Mouse (Mus musculus) T-helper 2 cell (primary cell): Measurements from ENCODE around the gene Gstm6.
"Not testable (repeated sequence)": the region's sequence is repeated elsewhere in the genome, so short reads cannot be mapped to it uniquely, and the experiment has no call there.

Experiments used
- in situ Hi-C: fragments of 300-600 bp; cut with MboI, MseI; formaldehyde crosslinking; loops from one replicate; pipeline ENCODE4 v1.15.1; 2025; ENCODE audit warnings: high pct_unique_total_duplicates

Gene Gstm6

DNA sequence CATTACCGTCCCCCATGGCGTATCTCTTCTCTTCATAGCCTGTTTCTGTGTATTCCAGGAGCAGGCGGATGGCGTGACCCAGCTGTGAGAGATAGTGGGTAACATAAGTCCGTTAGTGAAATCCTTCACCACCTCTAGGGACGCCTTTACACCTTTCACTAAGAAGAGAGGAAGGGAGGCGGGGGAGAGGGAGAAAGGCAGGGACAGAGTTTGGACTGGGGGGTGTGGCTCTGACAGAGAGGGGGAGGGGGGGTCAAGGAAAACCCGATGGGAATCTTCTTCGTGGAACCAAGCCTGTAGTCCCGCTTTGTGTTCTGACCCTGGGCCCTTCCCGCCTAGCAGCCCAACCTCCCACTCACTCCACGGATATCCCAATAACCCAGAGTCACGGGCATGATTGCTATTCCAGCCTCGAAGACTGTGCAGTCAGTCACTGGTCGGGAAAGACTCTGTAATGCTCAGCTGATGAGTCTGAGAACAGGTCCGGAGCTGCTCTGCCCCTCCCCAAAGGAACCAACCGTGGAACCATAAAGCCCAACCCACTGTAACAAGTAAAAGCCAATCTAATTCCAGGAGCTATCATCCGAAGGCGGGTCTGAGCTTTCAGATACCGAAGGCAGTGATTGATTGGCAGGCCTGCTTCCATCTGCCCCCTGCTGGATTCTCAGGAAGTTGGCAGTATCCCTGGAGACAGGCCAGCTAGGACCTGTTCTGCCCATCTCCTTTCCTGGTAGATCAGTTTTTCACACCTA, at the start of gene Gstm6:
Gene Gstm6 (minus strand): TSS at position 511 of the 752 bp plus-strand sequence.
- in situ Hi-C loops: no loop called here

DNA sequence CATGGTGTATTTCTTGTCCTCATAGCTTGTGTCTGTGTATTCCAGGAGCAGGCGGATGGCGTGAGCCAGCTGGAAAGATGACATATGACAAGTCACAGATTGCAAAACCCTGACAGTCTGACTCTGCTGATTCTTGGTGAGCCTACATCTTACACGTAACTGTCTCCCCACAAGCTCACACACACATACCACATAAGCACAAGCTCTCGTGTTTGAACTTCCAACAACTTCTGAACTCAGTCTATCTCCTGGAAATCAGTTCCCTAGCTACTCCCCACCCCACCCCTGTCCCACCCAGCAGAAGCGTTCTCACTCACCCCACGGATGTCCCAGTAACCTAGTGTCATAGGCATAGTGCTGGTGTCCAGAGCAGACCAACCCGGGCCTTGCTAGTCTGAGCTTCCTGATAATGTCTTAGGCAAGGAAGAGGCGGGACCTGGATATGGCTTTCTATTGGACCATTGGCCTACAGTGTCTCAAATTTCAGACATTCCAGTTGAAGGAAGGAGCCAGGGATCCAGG, 42.6 kb upstream of the Gstm6 start, which contains the start of gene Gstm2:
Gene Gstm2 (minus strand): TSS at position 413 of the 522 bp plus-strand sequence.
- in situ Hi-C loops: no loop called here

DNA sequence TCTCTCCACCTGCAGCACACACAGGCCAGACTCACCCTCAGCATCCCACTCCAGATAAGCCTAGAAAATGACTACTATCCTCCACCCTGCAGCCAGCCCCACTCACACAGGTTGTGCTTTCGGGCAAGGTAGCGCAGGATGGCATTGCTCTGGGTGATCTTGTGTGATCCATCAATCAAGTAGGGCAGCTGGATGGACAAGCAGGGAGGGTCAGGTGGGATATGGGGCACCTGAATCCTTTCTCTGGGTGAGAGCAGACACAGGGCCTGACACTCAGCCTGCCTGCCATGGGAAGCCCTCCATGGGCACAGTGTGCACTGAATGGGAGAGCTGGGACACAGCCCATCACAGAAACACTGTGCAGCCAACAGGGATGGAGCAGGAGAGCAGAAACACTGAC, 41.6 kb upstream of the Gstm6 start:
- in situ Hi-C loops: not testable (repeated sequence)

DNA sequence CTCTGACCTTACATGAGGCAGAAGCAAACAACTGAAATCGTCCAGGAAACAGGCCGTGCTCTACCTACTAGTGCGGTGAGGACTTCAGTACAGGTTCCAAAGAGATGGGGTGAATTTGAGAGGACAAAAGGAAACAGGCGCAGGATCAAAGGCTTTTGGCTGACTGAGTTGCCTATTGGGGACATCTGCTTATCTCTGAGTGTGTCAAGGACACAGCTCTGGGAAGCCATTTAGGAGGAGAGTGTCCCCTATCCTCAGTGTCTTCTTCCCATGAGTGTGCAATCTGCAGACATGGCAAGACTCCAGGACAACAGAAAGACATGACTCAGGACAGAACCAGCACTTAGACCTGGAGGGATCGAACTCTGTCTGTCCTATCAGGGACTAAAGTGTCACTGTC, 40.9 kb upstream of the Gstm6 start:
- in situ Hi-C loops: no loop called here

DNA sequence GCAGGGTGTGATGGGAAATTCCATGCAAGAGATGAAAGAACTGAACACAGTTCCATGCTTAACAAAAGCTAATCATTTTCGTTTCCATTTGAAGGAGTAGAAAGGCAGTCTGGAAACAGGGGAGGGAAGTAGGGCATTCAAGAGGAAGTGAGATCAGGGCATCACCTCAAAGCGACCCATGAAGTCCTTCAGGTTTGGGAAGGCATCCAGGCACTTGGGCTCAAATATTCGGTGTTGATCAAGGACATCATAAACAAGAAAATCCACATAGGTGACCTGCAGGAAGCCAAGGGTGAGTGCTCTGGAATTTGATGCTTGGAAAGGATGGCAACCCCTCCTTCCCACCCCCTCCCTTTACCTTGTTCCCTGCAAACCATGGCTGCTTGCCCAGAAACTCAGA, 40.2 kb upstream of the Gstm6 start:
- in situ Hi-C loops: no loop called here

- in situ Hi-C loops: no loop called here
These were observed 39.2 kb upstream of the Gstm6 start for GRCm38 (mm10) chr3:107982726-107983125.

DNA sequence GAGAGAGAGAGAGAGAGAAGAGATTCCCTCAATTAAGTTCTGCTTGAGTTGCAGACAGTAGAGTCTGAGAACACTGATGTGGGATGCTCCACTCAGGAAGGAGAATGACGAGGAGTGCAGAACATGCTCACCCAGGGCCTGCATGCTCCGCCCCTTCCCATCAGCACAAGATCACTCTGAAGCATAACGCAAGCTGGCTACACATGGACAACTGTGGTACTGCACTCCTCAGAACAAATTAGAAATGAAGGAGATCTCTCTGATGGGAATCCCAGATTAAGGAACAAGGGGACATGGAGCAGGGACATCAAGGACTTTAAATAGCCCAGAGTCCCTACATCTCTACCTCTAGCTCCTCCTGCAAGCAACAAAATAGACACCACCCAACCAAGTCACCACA, 37.7 kb upstream of the Gstm6 start:
- in situ Hi-C loops: no loop called here

GRCm38 (mm10) chr3:107977691-107978090, 34.1 kb upstream of the Gstm6 start:
- in situ Hi-C loops: no loop called here

- in situ Hi-C loops: no loop called here
These were observed 30.7 kb upstream of the Gstm6 start for GRCm38 (mm10) chr3:107974237-107974636.

- in situ Hi-C loops: no loop called here
These were observed 28.5 kb upstream of the Gstm6 start for GRCm38 (mm10) chr3:107972070-107972469.

DNA sequence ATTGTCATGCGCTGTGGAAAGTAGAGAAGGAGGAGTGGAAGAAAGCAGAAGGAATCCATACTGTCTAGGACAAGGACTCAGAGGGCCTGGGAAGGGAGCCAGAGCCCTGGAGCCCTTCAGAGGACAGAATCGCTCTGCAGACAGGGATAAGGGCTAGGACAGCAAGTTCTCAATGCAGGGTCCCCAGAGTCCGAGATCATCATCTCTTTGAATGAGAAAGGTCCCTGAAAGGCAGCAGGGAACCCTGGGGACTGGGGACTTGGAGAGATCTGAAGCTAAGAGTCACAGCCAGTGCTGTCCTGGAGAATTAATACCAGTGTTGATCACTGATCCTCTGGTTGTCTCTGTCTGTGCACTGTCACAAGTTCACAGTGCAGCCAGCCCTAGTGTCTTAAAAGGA, 27.6 kb upstream of the Gstm6 start:
- in situ Hi-C loops: not testable (repeated sequence)

DNA sequence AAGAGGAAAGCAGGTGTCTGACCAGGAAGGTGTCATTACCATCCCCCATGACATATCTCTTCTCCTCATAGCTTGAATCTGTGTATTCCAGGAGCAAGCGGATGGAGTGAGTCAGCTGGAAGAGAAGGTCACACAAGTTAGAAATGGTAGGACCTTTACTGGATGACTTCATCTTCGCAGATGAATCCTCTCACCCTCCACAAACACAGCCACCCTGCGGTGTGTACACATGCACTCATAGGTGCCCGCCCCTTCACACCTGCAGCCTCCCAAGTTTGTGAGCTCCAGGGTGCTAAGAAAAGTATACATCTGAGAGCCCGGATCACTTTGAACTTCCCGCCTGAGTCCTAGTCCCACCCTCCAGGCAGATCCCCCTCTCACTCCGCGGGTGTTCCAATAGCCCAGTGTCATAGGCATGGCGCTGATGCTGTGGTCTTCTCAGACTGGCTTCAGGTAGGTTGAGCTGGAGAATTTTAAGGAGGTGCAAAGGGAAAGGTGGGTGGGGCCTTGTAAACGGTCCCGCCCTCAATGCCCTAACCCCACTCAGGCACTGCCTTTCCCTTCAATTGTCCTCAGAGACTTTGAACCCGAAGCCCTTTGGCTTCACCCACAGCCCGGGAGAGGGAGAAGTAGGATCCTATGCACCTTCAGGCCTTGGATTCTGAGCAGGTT, 25.3 kb upstream of the Gstm6 start, which contains the start of gene Gstm3:
Gene Gstm3 (minus strand): TSS at position 560 of the 672 bp plus-strand sequence.
- in situ Hi-C loops: no loop called here

DNA sequence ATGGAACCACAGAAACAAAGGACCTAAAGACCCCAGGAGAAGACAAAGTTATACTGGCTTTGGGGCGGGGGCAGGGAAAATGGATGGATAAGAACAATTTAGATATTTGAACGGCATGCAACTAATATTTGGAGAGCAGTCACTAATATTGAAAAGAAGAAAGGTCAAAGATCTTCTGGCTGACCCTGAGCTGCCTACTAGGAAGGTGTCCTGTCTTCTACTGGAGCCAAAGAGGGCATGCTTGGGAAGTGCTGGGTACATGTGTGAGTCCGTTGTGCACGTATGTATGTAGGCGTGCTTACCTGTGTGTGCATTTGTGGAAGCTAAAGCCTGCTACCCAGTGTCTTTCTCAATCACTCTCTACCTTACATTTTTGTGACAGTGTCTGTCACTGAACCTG, 23.1 kb upstream of the Gstm6 start:
- in situ Hi-C loops: no loop called here

DNA sequence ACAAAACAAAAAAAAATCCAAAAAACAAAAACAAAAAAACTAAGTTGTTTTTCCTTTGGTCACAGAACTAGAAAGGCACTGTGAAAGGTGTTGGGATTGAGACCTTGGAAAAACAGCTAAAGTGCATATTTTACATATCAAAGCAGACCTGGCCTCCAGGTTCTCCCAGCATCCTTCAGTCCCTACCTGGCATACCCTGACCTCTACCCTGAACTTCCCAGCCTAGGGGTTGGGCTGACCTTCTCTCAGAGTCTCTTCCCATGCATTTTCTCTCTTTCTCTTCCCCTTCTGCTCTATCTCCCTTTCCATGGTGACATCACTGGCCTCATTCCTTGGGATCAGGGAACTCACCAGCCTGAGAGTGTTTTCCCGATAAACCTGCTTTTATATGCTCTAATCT, 22.0 kb upstream of the Gstm6 start:
- in situ Hi-C loops: no loop called here

DNA sequence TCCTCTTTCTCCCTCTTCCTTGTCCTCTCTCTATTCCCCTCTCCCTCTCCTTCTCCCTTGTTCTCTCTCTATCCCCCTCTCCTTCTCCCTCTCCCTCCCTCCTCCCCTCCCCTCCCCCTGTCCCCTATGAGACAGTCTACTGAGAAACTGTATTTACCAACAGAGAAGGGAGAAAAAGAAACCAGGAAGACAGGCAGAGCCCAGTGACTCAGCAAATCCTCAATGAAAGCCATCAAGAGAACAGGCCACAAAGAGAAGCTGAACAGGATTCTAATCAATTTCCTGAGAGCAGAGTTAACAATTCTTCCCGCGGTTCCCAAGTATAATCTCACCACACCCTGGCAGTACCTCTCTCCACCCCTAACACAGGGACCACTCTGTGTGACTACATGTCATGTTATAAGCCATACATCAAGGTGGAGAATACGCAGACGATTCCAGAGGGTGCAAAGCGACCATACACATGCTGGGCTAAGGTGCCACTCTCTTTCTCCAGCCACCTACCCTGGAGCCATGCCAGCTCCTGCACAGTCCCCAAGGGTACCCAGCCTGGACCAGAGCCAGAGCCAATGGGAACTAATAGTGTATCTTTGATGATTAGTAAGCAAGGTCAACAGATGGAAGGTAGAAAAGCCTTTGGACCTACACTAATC, 21.2 kb upstream of the Gstm6 start:
- in situ Hi-C loops: no loop called here

- in situ Hi-C loops: no loop called here
These were observed 20.5 kb upstream of the Gstm6 start for GRCm38 (mm10) chr3:107964026-107964425.

GRCm38 (mm10) chr3:107955260-107955659, 11.7 kb upstream of the Gstm6 start:
- in situ Hi-C loops: not testable (repeated sequence)

- in situ Hi-C loops: no loop called here
These were observed 10.4 kb upstream of the Gstm6 start for GRCm38 (mm10) chr3:107953906-107954305.

- in situ Hi-C loops: no loop called here
These were observed 9.8 kb upstream of the Gstm6 start for GRCm38 (mm10) chr3:107953328-107953755.

DNA sequence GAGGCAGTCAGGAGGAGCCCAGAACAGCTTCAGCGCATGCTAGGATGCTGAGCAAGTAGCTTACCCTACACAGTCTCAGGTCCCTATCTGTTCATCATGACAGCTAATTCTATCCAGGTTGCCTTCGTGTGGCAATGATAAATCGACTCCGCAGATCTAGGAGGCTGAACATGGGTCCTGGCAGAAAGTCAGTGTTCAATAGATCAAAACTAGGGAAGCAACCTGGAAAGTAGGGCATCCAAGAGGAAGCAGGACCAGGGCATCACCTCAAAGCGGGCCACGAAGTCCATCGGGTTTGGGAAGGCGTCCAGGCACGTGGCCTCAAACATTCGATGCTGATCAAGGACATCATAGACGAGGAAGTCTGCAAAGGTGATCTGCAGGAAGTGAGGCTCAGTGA, 7.0 kb upstream of the Gstm6 start:
- in situ Hi-C loops: no loop called here

DNA sequence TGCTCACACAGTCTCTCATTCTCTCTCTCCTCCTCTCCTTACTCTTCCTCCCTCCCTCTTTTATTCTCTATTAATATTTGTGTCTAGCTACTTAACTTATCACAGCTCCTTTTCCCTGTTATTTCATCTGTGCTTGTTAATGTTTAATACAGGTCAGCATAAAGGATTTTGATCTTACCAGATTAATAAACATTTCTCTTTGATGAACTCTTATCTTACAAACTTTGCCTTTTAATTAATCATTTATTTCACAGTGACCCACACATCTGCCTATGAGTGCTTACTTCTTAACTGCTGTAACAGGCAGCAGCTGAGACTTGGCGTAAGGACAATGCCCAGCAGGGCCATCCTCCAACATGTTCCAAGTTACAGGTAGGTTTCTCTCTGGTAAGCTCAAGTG, 5.9 kb upstream of the Gstm6 start:
- in situ Hi-C loops: not testable (repeated sequence)

DNA sequence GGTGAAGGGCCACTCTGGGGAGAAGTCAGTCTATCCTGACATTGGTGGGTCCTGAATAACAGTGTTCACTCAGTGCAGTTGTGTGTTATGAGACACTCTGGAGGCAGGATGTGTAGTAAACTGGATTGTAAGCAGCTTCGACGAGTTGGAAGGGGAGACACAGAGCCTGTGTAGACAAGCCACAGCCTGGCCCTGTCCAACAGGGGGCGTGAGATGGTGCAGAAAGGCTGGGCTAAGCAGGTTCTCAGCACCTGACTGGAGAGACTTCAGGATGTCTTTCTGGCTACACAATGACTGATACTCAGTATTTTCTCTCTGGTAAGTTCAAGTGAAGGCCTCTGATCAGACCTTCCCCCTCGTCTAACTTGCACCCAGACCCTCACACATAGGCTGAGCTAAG, 2.2 kb upstream of the Gstm6 start:
- in situ Hi-C loops: no loop called here
